Mouse (Mus musculus): ENCODE results near the gene H2al1e.
"Not testable (repeated sequence)": the region's sequence is repeated elsewhere in the genome, so short reads cannot be mapped to it uniquely, and the experiment has no call there.

GRCm38 (mm10) chrX:11305355-11305754 lies 6.4 kb upstream of the H2al1e start, which contains the start of gene H2al1c:
- TF ChIP-seq POLR2A (IDR thresholded peaks at IDR 0.05; ENCODE audit: insufficient read depth, low read length); CTCF (IDR thresholded peaks at IDR 0.05; ENCODE audit: low read depth, low read length); EP300 (IDR thresholded peaks at IDR 0.05; ENCODE audit: insufficient read depth, low read depth, low read length): not testable (repeated sequence)
